Mouse (Mus musculus): ENCODE measurements at regions not wholly inside any gene's neighbourhood (a gene's known extent, or its start where the extent isn't known, plus 50 kb on each side); places are given as distances from the start of the nearest gene placed in this dataset.

GRCm38 (mm10) chr4:106859476-106859875, 51.0 kb upstream of the Ssbp3 start:
- peak; percentile 76 for DNase-seq (ENCODE audit: low read depth, low spot score)

GRCm38 (mm10) chr4:106858357-106859088, 52.0 kb upstream of the Ssbp3 start:
- DNase-seq (ENCODE audit: low read depth, low spot score) = no peak

- DNase-seq (ENCODE audit: low read depth, low spot score) = no peak
Measured at GRCm38 (mm10) chr4:106855771-106856170, 51.0 kb upstream of the Acot11 start.

- no peak for DNase-seq (ENCODE audit: low read depth, low spot score)
Measured at GRCm38 (mm10) chr4:106854361-106855309, 49.8 kb upstream of the Acot11 start.

Measured in mesoderm, embryonic 11.5 days (tissue).